Mouse (Mus musculus): ENCODE data around the gene Dcn.

Gene Dcn

DNA sequence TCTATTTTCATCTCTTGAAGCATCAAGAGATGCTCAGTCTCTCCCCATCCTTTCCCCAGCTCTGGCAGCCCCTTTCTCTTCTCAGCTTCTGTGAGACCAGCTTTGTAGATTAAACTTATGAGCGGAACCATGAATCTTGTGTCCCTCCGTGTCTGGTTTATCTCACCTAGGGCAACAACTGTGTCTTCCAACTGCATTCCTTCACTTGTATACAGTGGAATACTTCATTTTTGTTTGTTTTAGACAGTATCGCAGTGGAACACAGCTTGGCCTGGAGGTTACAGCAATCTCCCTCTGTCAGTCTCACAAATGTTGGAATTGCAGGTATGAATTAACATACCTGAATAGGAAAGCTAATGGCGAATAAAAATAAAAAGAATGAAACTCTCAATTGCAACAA lies 58.8 kb downstream of the Dcn start:
- DNase-seq (ENCODE audit: low read depth in 2 of 2, low spot score in 2 of 2): no peak

DNA sequence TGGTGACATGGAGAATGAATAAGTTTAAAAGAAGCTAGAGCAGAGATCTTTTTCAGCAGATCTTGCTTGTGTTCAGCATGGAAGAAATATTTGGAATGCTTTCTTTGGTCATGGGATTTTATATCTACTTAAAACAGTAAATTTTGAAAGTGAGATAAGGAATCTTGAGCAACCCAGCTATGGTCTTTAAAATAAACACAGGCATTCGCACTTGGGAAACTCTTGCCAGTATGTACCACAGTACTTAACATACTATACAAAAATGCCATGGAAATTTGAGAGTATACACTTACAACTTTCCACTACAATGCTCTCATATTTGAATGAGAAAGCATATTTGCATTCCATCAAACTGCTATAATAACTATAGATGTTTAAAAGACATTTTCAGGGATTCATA lies 68.3 kb downstream of the Dcn start:
- no peak for DNase-seq (ENCODE audit: low read depth in 2 of 2, low spot score in 2 of 2)

GRCm38 (mm10) chr10:97564957-97565856 lies 85.8 kb downstream of the Dcn start, which contains the start of gene Lum:
Gene Lum, plus strand, starts transcription at chr10:97565128.
- no peak for DNase-seq (ENCODE audit: low read depth in 2 of 2, low spot score in 2 of 2)

DNA sequence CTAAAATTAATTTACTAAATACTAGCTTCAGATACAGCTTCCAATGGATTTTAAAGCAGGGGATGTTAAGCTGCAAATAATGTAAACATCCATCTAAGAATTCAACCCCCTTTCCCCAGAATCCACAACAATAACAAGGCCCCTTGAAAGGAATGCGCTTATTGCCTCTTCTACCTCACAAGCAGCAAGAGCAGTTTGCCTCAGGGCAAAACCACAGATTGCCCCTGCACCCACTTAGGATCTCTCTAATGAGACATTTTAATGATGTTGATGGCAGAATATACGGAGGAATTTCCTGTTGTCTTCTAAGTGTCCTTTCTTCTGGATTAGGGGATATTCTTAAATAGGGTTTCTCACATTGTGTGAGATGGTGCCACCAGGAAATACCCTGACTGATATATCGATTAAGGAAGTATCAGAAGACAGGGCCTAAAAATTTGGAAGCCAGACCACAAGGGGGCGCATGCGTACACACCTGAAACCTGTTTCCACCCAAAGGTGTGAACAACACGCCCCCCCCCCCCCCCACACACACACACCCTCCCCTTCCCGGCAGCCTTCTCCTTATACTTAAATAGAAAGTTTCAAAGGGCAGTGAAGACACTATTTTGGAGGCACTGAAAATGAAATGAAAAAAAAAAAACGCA lies 88.2 kb downstream of the Dcn start:
- no peak for DNase-seq (ENCODE audit: low read depth in 2 of 2, low spot score in 2 of 2)

Measured in CD8-positive naive resting alpha-beta T cell, adult 2 months (primary cell).